Mouse (Mus musculus): ENCODE results near the gene Mrpl14. TPM values are rescaled to one million over a fixed set of nuclear protein-coding genes. Genes with fewer than 3 reads are reported as not detected.

The Mrpl14 gene
- polyA plus RNA-seq, 2 experiments, result 113 to 147 TPM

DNA sequence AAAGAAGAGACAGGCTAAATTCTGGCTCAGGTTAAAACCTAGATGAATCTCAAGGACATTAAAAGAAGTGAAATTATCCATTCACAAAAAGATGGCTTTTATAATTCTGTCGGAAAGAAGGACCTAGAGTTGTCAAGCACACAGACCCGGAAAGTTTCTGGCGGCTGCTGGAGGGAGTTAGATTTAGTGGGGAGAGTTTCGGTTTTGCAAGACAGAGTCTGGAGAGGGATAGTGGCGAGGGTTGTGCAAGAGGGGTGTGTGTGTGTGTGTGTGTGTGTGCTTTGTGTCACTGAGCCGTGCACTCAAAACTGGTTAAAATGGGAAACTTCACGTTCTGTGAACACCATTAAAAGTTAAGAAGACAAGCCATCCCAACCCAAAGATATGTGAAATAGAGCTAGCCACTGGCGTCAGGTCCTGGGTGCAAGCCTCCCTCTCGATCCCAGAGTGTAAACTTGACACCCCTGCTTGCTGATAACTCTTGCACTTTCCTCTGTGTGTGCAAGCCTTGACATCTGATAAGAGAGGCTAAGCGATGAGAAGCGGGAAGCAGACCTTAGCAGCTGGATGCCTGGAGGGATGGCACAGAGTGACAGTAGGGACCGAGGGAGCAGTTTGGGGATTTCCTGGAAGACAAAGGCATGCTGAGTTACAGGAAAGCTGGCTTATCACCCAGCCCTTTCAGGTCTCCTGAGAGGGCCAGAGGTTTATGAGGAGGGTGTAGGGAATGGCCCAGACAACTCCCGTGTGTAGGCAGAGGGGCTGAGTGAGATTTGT is 56.4 kb downstream of the Mrpl14 start:
- no peak for TF ChIP-seq POLR2A (IDR thresholded peaks at IDR 0.05; ENCODE audit: borderline replicate concordance, extremely low read depth, insufficient read depth, insufficient read length)
- no peaks in the 10 kb centered on the region for H3K27me3 ChIP-seq (ENCODE audit: control insufficient read depth, insufficient read depth, low read length)
- ATAC-seq (ENCODE audit: low FRiP score, low read depth) (no peak), DNase-seq (ENCODE audit: low spot score) (no peak)
- no peak overlapping the region for H3K4me3 ChIP-seq (replicated peaks; ENCODE audit: low read length)
- H3K9me3 ChIP-seq (ENCODE audit: control insufficient read depth, low read length), result no peaks in the 10 kb centered on the region
- no peaks in the 10 kb centered on the region for H3K36me3 ChIP-seq (ENCODE audit: control insufficient read depth, insufficient read depth, low read length)
- H3K4me1 ChIP-seq (ENCODE audit: control insufficient read depth, insufficient read depth, low read length), result no peaks in the 10 kb centered on the region
- 54% methylated on average over 13 of the region's 13 CpGs for WGBS
- H3K4me2 ChIP-seq (replicated peaks; ENCODE audit: low read depth, low read length, severe bottlenecking), result no peak overlapping the region
- H3K27ac ChIP-seq (replicated peaks; ENCODE audit: low read depth, low read length), result no peak overlapping the region
- no peak overlapping the region for H3K9ac ChIP-seq (ENCODE audit: low read depth, low read length, severe bottlenecking)

DNA sequence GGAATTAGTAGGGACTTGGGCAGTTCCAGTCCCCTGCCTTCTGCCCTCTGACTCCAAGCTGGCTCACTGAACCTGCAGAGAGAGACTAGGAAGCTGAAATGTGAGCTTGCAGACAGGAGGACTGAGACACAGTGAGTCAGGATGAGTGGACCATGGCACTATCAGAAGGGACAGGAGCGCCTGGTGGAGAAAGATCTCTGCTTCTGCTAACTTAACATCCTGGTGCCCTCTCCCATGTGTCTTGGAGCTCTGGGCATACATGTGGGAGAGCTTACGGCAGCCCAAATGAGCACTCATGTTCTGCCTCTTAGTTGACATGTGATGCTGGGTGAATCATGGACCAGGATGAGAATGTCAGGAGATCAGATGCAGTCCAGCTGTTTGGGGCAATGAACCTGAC is 59.5 kb downstream of the Mrpl14 start:
- Histone ChIP-seq H3K4me2 (replicated peaks; ENCODE audit: low read depth, low read length, severe bottlenecking) (no peak overlapping the region), H3K9me3 (ENCODE audit: control insufficient read depth, low read length) (no peaks in the 10 kb centered on the region), H3K9ac (ENCODE audit: low read depth, low read length, severe bottlenecking) (no peak overlapping the region), H3K27ac (replicated peaks; ENCODE audit: low read depth, low read length) (no peak overlapping the region), H3K36me3 (ENCODE audit: control insufficient read depth, insufficient read depth, low read length) (no peaks in the 10 kb centered on the region), H3K4me3 (replicated peaks; ENCODE audit: low read length) (no peak overlapping the region), H3K4me1 (ENCODE audit: control insufficient read depth, insufficient read depth, low read length) (peaks cover 4% of the 10 kb centered on the region; the same call in 1 of the 2 replicates), H3K27me3 (ENCODE audit: control insufficient read depth, insufficient read depth, low read length) (no peaks in the 10 kb centered on the region)
- DNase-seq (ENCODE audit: low spot score), result no peak
- no peak for TF ChIP-seq POLR2A (IDR thresholded peaks at IDR 0.05; ENCODE audit: borderline replicate concordance, extremely low read depth, insufficient read depth, insufficient read length)
- WGBS, result 81% methylated on average over 2 of the region's 2 CpGs
- no peak for ATAC-seq (ENCODE audit: low FRiP score, low read depth)

DNA sequence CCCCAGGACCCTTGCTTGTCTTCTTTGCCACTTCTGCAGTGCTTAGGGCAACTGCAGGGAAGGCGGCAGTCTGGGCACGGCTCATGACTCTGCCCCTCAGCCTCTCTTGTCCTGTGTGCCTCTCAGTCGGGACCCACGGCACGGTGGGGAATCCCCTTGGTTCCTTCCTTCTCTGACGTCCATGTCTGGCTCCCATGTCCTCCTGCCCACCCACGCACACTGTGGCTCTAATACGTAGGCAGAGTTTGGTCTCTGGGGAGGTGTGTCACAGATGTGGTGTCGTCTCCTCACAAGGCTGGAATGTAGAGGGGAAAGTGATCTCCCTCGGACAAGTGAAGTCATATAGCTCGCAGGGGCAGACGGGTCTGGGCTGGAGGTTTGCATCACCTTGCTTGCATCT is 60.6 kb downstream of the Mrpl14 start:
- Histone ChIP-seq H3K9me3 (ENCODE audit: control insufficient read depth, low read length) (no peaks in the 10 kb centered on the region), H3K4me2 (replicated peaks; ENCODE audit: low read depth, low read length, severe bottlenecking) (no peak overlapping the region), H3K4me3 (replicated peaks; ENCODE audit: low read length) (no peak overlapping the region), H3K27ac (replicated peaks; ENCODE audit: low read depth, low read length) (no peak overlapping the region), H3K4me1 (ENCODE audit: control insufficient read depth, insufficient read depth, low read length) (peaks cover 4% of the 10 kb centered on the region; the same call in 1 of the 2 replicates), H3K36me3 (ENCODE audit: control insufficient read depth, insufficient read depth, low read length) (no peaks in the 10 kb centered on the region), H3K27me3 (ENCODE audit: control insufficient read depth, insufficient read depth, low read length) (no peaks in the 10 kb centered on the region), H3K9ac (ENCODE audit: low read depth, low read length, severe bottlenecking) (no peak overlapping the region)
- WGBS, result 63% methylated on average over 12 of the region's 12 CpGs
- ATAC-seq (ENCODE audit: low FRiP score, low read depth) (no peak), DNase-seq (ENCODE audit: low spot score) (no peak)
- no peak for TF ChIP-seq POLR2A (IDR thresholded peaks at IDR 0.05; ENCODE audit: borderline replicate concordance, extremely low read depth, insufficient read depth, insufficient read length)

GRCm38 (mm10) chr17:45747293-45747692 is 61.2 kb downstream of the Mrpl14 start:
- Histone ChIP-seq H3K4me1 (ENCODE audit: control insufficient read depth, insufficient read depth, low read length) (peaks cover 4% of the 10 kb centered on the region; the same call in 1 of the 2 replicates), H3K27ac (replicated peaks; ENCODE audit: low read depth, low read length) (no peak overlapping the region), H3K4me2 (replicated peaks; ENCODE audit: low read depth, low read length, severe bottlenecking) (no peak overlapping the region), H3K36me3 (ENCODE audit: control insufficient read depth, insufficient read depth, low read length) (no peaks in the 10 kb centered on the region), H3K9me3 (ENCODE audit: control insufficient read depth, low read length) (no peaks in the 10 kb centered on the region), H3K4me3 (replicated peaks; ENCODE audit: low read length) (no peak overlapping the region), H3K9ac (ENCODE audit: low read depth, low read length, severe bottlenecking) (no peak overlapping the region), H3K27me3 (ENCODE audit: control insufficient read depth, insufficient read depth, low read length) (no peaks in the 10 kb centered on the region)
- 85% methylated on average over 4 of the region's 4 CpGs for WGBS
- no peak for TF ChIP-seq POLR2A (IDR thresholded peaks at IDR 0.05; ENCODE audit: borderline replicate concordance, extremely low read depth, insufficient read depth, insufficient read length)
- DNase-seq (ENCODE audit: low spot score), result no peak
- no peak for ATAC-seq (ENCODE audit: low FRiP score, low read depth)

Other genes starting within 250 kb of the Mrpl14 start
- 0.29 and 0.44 TPM in 2 replicates for gene Spats1, start 210.9 kb upstream of the Mrpl14 start, polyA plus RNA-seq (2012; rRNA removed)
- 0.39 and 0.62 TPM in 2 replicates for gene Spats1, start 210.9 kb upstream of the Mrpl14 start, polyA plus RNA-seq (2014; fragmentation: Nextera tagmentation; extraction: Ambion mirVana)
- 20.8 and 22.2 TPM in 2 replicates for gene Aars2, start 179.5 kb upstream of the Mrpl14 start, polyA plus RNA-seq (2012; rRNA removed)
- gene Aars2, start 179.5 kb upstream of the Mrpl14 start, polyA plus RNA-seq (2014; fragmentation: Nextera tagmentation; extraction: Ambion mirVana), result 13.0 and 15.4 TPM in 2 replicates
- 0.04 TPM in 1 of 2 replicates, not detected in the other for gene Tcte1, start 162.9 kb upstream of the Mrpl14 start, polyA plus RNA-seq (2012; rRNA removed)
- gene Tcte1, start 162.9 kb upstream of the Mrpl14 start, polyA plus RNA-seq (2014; fragmentation: Nextera tagmentation; extraction: Ambion mirVana), result 0.74 and 0.90 TPM in 2 replicates
- 6.1 and 9.3 TPM in 2 replicates for gene Tmem151b, start 136.6 kb upstream of the Mrpl14 start, polyA plus RNA-seq (2012; rRNA removed)
- 2.9 and 4.7 TPM in 2 replicates for gene Tmem151b, start 136.6 kb upstream of the Mrpl14 start, polyA plus RNA-seq (2014; fragmentation: Nextera tagmentation; extraction: Ambion mirVana)
- gene Nfkbie, start 130.6 kb upstream of the Mrpl14 start, polyA plus RNA-seq (2012; rRNA removed), result 3.6 and 4.3 TPM in 2 replicates
- 4.0 and 6.6 TPM in 2 replicates for gene Nfkbie, start 130.6 kb upstream of the Mrpl14 start, polyA plus RNA-seq (2014; fragmentation: Nextera tagmentation; extraction: Ambion mirVana)
- 96.9 and 168 TPM in 2 replicates for gene Slc35b2, start 122.4 kb upstream of the Mrpl14 start, polyA plus RNA-seq (2012; rRNA removed)
- 128 and 138 TPM in 2 replicates for gene Slc35b2, start 122.4 kb upstream of the Mrpl14 start, polyA plus RNA-seq (2014; fragmentation: Nextera tagmentation; extraction: Ambion mirVana)
- gene Hsp90ab1, start 113.1 kb upstream of the Mrpl14 start, polyA plus RNA-seq (2012; rRNA removed), result 788 and 951 TPM in 2 replicates
- 1,382 and 1,446 TPM in 2 replicates for gene Hsp90ab1, start 113.1 kb upstream of the Mrpl14 start, polyA plus RNA-seq (2014; fragmentation: Nextera tagmentation; extraction: Ambion mirVana)
- 122 and 157 TPM in 2 replicates for gene Slc29a1, start 86.7 kb upstream of the Mrpl14 start, polyA plus RNA-seq (2012; rRNA removed)
- 94.5 and 103 TPM in 2 replicates for gene Slc29a1, start 86.7 kb upstream of the Mrpl14 start, polyA plus RNA-seq (2014; fragmentation: Nextera tagmentation; extraction: Ambion mirVana)
- 53.5 and 60.7 TPM in 2 replicates for gene Mymx, start 84.2 kb upstream of the Mrpl14 start, polyA plus RNA-seq (2012; rRNA removed)
- 27.2 and 37.8 TPM in 2 replicates for gene Mymx, start 84.2 kb upstream of the Mrpl14 start, polyA plus RNA-seq (2014; fragmentation: Nextera tagmentation; extraction: Ambion mirVana)
- gene Capn11, start 27.0 kb upstream of the Mrpl14 start, polyA plus RNA-seq (2012; rRNA removed), result 0.03 and 0.23 TPM in 2 replicates
- gene Capn11, start 27.0 kb upstream of the Mrpl14 start, polyA plus RNA-seq (2014; fragmentation: Nextera tagmentation; extraction: Ambion mirVana), result not detected in 2 replicates
- gene Tmem63b, start 583 bp downstream of the Mrpl14 start, polyA plus RNA-seq (2012; rRNA removed), result 90.7 and 113 TPM in 2 replicates
- gene Tmem63b, start 583 bp downstream of the Mrpl14 start, polyA plus RNA-seq (2014; fragmentation: Nextera tagmentation; extraction: Ambion mirVana), result 24.5 and 28.5 TPM in 2 replicates
- 0.15 TPM in 1 of 2 replicates, not detected in the other for gene 1600014C23Rik, start 47.5 kb downstream of the Mrpl14 start, polyA plus RNA-seq (2012; rRNA removed)
- gene 1600014C23Rik, start 47.5 kb downstream of the Mrpl14 start, polyA plus RNA-seq (2014; fragmentation: Nextera tagmentation; extraction: Ambion mirVana), result 0.58 TPM in 1 of 2 replicates, not detected in the other

All from limb, embryonic 14.5 days (tissue).